Mouse (Mus musculus): ENCODE measurements at regions not wholly inside any gene's neighbourhood (a gene's known extent, or its start where the extent isn't known, plus 50 kb on each side); places are given as distances from the start of the nearest gene placed in this dataset.

DNA sequence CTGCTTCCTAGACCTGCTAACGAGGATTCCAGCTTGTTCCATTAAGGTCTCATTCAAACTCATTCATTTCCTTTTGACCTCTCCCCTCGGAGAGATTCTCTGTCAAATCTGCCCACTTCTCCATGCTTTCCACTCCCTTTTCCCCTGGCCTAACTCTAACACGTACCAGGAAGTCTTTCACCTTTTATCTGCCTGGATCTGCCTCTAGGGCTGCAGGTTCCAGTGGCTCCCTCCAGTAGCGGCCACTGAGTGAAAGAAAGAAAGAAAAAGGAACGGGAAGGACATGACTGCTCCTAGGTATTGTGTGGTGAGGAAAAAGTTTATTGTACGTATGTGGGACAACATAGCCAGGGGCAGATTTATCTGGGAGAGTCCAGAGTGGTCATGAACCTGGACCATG, 64.8 kb upstream of the Tmem45b start:
- Histone ChIP-seq H3K27ac (replicated peaks) (no peak overlapping the region), H3K9ac (replicated peaks) (no peak overlapping the region), H3K4me2 (no peak overlapping the region), H3K4me1 (no peaks in the 10 kb centered on the region), H3K36me3 (no peaks in the 10 kb centered on the region), H3K27me3 (replicated peaks) (no peaks in the 10 kb centered on the region), H3K4me3 (replicated peaks) (no peak overlapping the region), H3K9me3 (replicated peaks) (no peaks in the 10 kb centered on the region)
- ATAC-seq (ENCODE audit: low FRiP score) = no peak
- 77% methylated on average over 6 of the region's 6 CpGs for WGBS

GRCm38 (mm10) chr9:31527216-31527615, 63.0 kb upstream of the Tmem45b start:
- no peak overlapping the region for H3K27ac ChIP-seq (replicated peaks)
- no peaks in the 10 kb centered on the region for H3K36me3 ChIP-seq
- no peaks in the 10 kb centered on the region for H3K27me3 ChIP-seq (replicated peaks)
- no peak overlapping the region for H3K4me2 ChIP-seq
- ATAC-seq (ENCODE audit: low FRiP score) = no peak
- 70% methylated on average over 2 of the region's 2 CpGs for WGBS
- no peaks in the 10 kb centered on the region for H3K9me3 ChIP-seq (replicated peaks)
- no peaks in the 10 kb centered on the region for H3K4me1 ChIP-seq
- no peak overlapping the region for H3K9ac ChIP-seq (replicated peaks)
- no peak overlapping the region for H3K4me3 ChIP-seq (replicated peaks)
